9 mouse cellular contexts compared by ENCODE assay signal in genomic region chr6:55487726-55488125, GRCm38 (mm10). TPM values are rescaled to one million over a fixed set of nuclear protein-coding genes. Genes with fewer than 3 reads are reported as not detected.
DNase-seq lines count a peak whose midpoint lies in the region; ATAC-seq and TF ChIP-seq lines count a peak whose summit lies in the region.
"Had no signal": no experiment of that assay in that cellular context is flagged by ENCODE, and none has a peak within 500 bp of the region (broad histone marks: within the 10 kb centered on the region; RNA-seq: fewer than 3 reads in every experiment).

No protein-coding gene starts in this region.

- no peaks in the 10 kb centered on the region for H3K36me3 ChIP-seq in kidney, adult 2 months (ENCODE audit: control insufficient read depth, insufficient read depth, low read length)
- no peaks in the 10 kb centered on the region for H3K36me3 ChIP-seq in embryonic facial prominence, embryonic 15.5 days
- H3K36me3 ChIP-seq in forebrain, embryonic 15.5 days, result peaks cover 18% of the 10 kb centered on the region; the same call in 1 of the 2 replicates

- no peak overlapping the region for H3K9ac ChIP-seq in embryonic facial prominence, embryonic 15.5 days
- no peak overlapping the region for H3K9ac ChIP-seq in forebrain, embryonic 15.5 days (replicated peaks)

- no peak overlapping the region for H3K4me3 ChIP-seq in kidney, adult 2 months (ENCODE audit: insufficient read depth, low read depth, low read length)
- H3K4me3 ChIP-seq in embryonic facial prominence, embryonic 15.5 days (replicated peaks), result no peak overlapping the region
- no peak overlapping the region for H3K4me3 ChIP-seq in forebrain, embryonic 15.5 days
- H3K4me3 ChIP-seq: megakaryocyte, embryonic 14.5 days had no signal

- no peaks in the 10 kb centered on the region for H3K9me3 ChIP-seq in embryonic facial prominence, embryonic 15.5 days (replicated peaks)
- H3K9me3 ChIP-seq in forebrain, embryonic 15.5 days, result no peaks in the 10 kb centered on the region
- H3K9me3 ChIP-seq: megakaryocyte, embryonic 14.5 days had no signal

- WGBS in kidney, adult 2 months, result 40% methylated on average over 6 of the region's 6 CpGs
- 53% methylated on average over 6 of the region's 6 CpGs for WGBS in embryonic facial prominence, embryonic 15.5 days
- 61% methylated on average over 6 of the region's 6 CpGs for WGBS in forebrain, embryonic 15.5 days

- no peaks in the 10 kb centered on the region for H3K4me1 ChIP-seq in kidney, adult 2 months (ENCODE audit: control insufficient read depth, insufficient read depth, low read length)
- H3K4me1 ChIP-seq in embryonic facial prominence, embryonic 15.5 days, result 0 out of 2 replicates have a peak, but pooled peaks cover 11% of the 10 kb centered on the region
- H3K4me1 ChIP-seq in forebrain, embryonic 15.5 days, result peaks cover 27% of the 10 kb centered on the region

- no peak overlapping the region for H3K4me2 ChIP-seq in embryonic facial prominence, embryonic 15.5 days (replicated peaks)
- H3K4me2 ChIP-seq in forebrain, embryonic 15.5 days (replicated peaks), result no peak overlapping the region

- no peak overlapping the region for H3K27ac ChIP-seq in kidney, adult 2 months (ENCODE audit: insufficient read depth, low read depth, low read length)
- H3K27ac ChIP-seq in embryonic facial prominence, embryonic 15.5 days (replicated peaks), result no peak overlapping the region
- no peak overlapping the region for H3K27ac ChIP-seq in forebrain, embryonic 15.5 days (replicated peaks)

- peak; percentile 17; the same call in 1 of the 2 replicates for ATAC-seq in embryonic facial prominence, embryonic 15.5 days (ENCODE audit: insufficient number of reproducible peaks, low FRiP score, low TSS enrichment, low read depth)
- ATAC-seq in forebrain, embryonic 15.5 days (replicated peaks), result no peak

- H3K27me3 ChIP-seq in kidney, adult 2 months (replicated peaks; ENCODE audit: control insufficient read depth, insufficient read depth, low read length), result no peaks in the 10 kb centered on the region
- no peaks in the 10 kb centered on the region for H3K27me3 ChIP-seq in embryonic facial prominence, embryonic 15.5 days
- no peaks in the 10 kb centered on the region for H3K27me3 ChIP-seq in forebrain, embryonic 15.5 days

- TF ChIP-seq CTCF in kidney, adult 2 months (conservative IDR thresholded peaks at IDR 0.05; ENCODE audit: insufficient read depth, insufficient read length, low read depth, low read length), result no peak

- peak; percentile 12 for DNase-seq in kidney, adult 2 months
- DNase-seq in kidney, adult 9 months, result no peak
- peak; percentile 53 for DNase-seq in heart, postnatal 4 days
- DNase-seq in lung, postnatal 4 days, result peak; percentile 34 to 65
- DNase-seq in natural killer cell, adult 2 months (ENCODE audit: low spot score in 2 of 2), result no peak
- no peak for DNase-seq in frontal cortex, postnatal 14 days (ENCODE audit: low spot score in 2 of 2)

- TF ChIP-seq POLR2A in kidney, adult 2 months (IDR thresholded peaks at IDR 0.05; ENCODE audit: low read depth, low read length), result no peak

RNA-seq across cellular contexts. Expression of gene Adcyap1r1, which starts 35.9 kb away (rescaled TPM):
- 1.8 and 2.2 TPM in 2 replicates for polyA plus RNA-seq in kidney, adult 2 months (2012; rRNA removed)
- 2.3 TPM in 2 replicates for polyA plus RNA-seq in embryonic facial prominence, embryonic 15.5 days (2015; fragmentation: Nextera tagmentation; extraction: Ambion mirVana)
- total RNA-seq in heart, postnatal 4 days (2021), result 10 to 100 TPM in 1 of 2 experiments, 1 to 10 TPM in 1; 8.6 to 11.9 TPM
- 31.5 and 32.1 TPM in 2 replicates for polyA plus RNA-seq in forebrain, embryonic 15.5 days (2015; fragmentation: Nextera tagmentation; extraction: Ambion mirVana)

Comparison
In these comparisons a context has a peak if more than half of its experiments do, and no peak if none do; other contexts are left out.
1. DNase-seq: peak in kidney, adult 2 months (single experiment), heart, postnatal 4 days (single experiment) and lung, postnatal 4 days (2 of 2); none in kidney, adult 9 months (single experiment), natural killer cell, adult 2 months (0 of 2) and frontal cortex, postnatal 14 days (0 of 2).